Mouse (Mus musculus) common myeloid progenitor, adult 5-6 weeks (primary cell): ENCODE results near the gene Dip2c. TPM values are rescaled to one million over a fixed set of nuclear protein-coding genes. Genes with fewer than 3 reads are reported as not detected.

ENCODE experiments used
- ATAC-seq: replicated peaks from 2 replicates; pipeline ENCODE4 v1.8.0; 2016; ENCODE audit warnings: low read depth, mild to moderate bottlenecking, moderate TSS enrichment, inconsistent platforms; ENCODE audit not compliant: poor library complexity, severe bottlenecking
- total RNA-seq: library from RNA; stranded (forward); fragments of 200-1000, 187-1606 nt; gene quantifications from 2 replicates; pipeline ENCODE4 v1.2.3, GENCODE M21; 2017

Gene Dip2c
- total RNA-seq, 1 experiment from 2014 or later, result 4.9 TPM

DNA sequence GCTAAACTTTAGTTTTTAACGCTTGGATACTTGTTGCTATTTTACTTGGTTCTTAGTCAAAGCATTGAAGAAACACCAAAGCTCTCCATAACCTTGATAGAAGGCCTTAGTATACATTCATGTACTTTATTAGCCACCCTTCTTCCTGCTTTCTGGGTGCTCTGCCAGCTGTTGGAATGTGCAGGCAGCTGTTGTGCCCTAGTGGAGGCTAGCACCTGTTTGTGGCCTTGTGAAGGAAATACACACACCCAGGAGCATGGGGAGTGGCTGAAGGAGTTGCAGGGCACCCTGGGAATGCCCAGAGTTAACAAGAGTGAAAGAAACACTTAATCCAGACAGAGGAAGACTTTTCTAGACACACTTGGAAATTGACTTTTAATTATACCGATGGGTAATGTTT lies 43.4 kb downstream of the Dip2c start:
- no peak for ATAC-seq

DNA sequence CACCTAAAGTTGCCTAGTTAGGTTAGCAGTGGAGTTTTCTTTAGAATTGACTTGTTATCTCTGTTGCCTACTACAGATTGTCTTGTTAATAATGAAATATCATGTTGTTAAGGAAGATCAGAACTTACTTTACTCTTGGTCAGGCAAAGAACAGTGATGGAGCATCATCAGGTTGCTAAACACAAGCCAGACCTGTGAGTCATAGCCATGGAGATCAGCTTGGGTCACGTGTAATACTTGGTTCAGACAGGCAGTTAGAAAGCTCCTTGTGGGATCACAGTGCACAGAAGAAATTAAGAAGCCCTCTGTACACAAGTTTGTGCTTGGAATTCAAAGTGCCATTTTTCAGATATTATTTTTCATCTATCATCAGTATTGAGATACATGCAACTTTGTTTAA lies 48.9 kb downstream of the Dip2c start:
- ATAC-seq, result no peak

DNA sequence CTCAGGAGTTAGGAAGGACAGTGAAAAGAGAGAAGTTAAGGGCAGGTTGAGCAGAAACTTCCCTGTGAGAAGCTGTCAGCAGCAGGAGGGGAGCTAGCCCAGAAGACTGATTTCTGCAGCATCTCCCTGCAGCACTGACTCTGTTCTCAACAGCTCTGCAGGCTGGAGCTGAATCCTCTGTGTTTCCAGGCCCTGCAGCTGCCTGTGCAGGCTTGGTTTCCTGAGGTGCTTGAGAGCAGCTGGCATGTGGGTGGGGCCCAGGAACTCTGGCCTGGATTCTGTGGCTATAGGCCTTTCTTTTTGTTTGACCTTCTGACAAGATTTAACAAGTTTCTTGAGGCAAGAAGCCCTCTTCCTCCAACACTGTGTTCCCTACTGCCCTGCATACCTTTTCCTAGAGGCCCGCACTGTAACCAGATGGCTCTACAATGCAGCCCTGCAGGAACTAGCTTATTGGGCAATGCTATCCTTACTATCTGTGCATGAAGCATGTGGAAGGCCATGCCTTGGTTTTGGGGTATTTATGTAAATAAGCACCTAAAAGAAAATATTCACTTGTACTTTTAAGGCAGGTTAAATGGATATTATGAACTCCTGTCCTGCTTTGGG lies 53.1 kb downstream of the Dip2c start:
- no peak for ATAC-seq

DNA sequence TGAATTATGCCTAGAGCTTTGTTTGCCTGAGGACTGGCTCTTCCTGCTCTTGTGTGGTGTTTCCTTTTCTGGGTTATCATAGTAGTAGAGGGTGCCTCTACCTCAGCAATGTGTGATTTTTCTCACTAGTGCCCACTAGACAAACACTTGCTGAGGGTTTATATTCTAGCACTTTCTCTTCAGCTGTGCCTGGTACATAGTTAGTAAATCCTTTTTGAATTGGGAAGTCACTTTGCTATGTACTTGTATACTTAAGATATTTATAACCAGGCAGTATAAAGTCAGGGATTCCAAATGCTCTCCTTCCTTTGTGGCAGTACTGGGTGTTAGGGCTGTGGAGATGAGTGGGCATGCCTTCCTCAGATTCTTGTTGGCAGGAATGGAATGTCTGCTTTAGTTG lies 56.9 kb downstream of the Dip2c start:
- ATAC-seq, result no peak

DNA sequence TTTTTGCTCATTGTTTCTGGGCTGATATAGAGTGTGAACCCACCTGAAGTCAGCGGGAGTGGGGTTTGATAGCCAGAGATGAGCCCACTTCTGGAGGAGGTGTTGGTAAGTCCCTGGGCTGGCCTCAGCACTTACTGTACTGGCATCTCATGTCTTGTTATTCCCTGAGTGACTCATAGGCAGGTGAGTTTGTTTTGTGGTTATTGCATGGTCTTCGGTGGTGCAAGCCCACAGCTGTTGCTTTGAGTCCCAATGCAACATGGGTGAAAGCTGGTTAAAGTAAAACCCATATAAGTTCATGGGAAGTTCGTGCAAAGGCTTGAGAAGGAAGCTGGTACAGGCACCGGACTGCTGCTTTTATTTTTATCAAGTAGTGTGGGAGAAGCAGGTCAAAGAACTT lies 64.0 kb downstream of the Dip2c start:
- ATAC-seq, result no peak

DNA sequence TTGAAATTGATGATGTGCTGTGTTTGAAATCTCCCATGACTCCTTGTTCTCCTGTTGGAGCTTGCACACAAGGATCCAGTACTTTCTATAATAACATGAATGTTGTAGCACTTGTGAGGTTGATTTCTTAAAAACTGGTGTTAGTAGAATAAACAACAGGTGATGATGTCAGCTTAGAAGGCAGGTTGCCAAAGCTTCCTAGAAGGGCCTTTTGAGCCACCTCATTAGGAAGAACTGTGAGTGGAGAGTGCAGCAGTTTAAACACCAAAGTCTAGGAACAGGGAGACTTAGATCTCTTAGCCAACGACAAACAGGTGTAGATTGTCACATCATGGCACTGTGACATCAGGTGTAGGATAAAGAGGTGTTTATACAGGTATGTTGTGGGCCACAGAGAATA lies 66.4 kb downstream of the Dip2c start:
- ATAC-seq, result no peak

DNA sequence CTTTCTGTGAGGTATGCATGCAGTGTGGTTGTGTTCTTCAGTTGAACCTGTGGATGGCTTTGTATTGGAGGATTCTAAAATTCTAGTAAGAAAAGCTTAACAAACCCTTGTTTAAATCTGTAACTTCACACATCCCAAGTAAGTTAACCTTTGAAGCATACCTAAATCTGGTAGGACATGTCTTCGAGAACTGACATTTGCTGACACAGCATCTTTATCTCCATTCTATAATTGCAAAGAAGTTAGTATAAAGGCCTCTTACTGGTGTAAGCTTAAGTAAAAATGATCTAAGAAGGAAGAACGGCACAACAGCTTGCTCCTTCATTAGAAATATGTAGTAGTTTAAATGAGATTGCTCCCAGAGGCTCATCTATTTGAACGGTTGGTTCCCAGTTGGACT lies 71.1 kb downstream of the Dip2c start:
- no peak for ATAC-seq

DNA sequence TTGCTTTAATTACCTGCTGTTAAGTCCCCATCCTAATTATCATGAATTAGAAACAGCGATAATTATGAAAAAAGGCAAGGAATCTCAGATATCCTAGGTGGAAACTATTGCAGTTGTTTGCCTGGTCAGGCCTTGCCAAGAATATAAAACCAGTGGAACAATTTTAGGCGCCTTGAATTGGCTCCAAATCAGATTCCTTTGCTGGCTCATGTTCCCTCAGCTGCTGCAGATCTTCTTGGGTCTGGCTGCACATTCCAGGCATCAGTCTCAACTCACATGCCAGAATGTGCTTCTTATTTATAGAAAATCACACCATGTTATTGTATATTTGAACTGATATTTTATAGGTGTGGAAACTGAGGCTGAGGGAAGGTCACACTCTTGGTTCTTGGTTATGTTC lies 74.3 kb downstream of the Dip2c start:
- ATAC-seq, result no peak

DNA sequence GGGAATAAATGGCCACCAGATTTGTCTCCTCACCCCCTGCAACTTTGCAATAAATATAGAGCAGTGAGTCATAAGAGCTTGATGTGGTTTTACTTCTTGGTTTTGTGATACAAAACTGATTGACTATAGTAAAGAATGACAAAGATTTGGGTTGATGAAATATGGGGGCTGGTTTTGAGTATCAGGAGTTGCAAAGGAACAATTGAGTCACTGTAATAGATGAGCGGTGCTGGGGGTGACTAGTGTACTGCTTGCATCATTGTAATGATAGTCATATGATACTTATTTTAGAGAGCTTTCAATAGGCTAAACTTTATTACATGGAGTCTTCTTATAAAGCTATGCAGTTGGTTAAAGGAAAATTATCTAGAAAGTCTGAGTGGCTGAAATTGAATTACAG lies 77.6 kb downstream of the Dip2c start:
- ATAC-seq, result no peak

DNA sequence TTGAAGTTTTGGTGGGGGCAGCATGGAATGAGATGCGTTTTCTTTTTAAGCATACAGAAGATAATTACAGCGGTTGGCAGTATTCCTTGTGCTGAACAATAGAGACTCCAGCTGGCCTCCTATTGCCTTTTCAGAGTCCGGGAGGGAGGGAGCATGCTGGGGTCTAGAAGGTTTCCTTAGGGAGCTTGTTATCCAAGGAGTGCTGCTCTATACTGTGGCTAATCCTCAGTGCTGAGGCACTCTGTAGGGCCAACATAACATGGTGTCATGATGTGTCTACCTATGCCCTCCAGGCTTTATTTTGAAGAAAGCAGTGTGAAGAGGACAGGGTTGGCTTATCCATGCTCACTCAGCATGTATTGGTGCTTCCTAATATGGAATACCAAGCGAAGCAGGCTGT lies 79.0 kb downstream of the Dip2c start:
- no peak for ATAC-seq

DNA sequence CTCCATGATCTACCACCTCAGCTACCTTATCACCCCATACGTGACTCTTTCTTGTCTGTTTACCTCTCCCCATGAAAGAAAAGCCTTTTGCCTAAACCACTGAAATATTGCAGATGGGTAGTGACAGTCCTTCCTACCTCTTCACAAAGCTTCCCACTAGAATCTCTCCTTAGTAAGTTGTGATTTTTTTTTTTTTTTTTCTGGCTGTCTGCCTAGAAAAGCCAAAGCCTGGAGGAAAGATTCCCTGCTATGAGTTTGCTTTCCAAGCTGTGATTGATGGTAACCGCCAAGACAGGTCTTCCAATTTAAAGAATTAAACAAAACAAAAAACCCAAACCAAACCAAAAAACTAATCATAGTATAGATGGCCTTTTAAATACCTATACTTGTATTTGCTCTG lies 85.1 kb downstream of the Dip2c start:
- ATAC-seq, result no peak

DNA sequence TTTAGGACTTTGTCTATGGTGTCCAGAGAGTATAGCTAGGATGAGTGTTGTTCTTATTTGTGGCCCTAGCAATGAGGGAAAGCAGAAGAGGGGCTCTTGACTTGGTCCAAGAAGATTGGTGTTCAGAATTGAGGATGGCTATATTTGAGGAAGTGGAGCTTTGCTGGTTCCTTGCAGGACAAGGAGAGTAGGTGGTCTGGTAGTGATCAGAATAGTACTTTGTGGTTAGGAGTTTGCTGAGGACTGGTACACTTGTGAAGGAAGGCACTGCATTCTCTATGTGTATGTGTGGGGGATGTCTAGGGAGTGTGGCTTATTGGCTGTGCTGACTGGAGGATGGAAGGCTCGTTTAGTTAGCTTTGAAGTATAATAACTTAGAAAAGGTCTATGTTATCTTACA lies 95.1 kb downstream of the Dip2c start:
- peak; percentile 47; the same call in 1 of the 2 replicates for ATAC-seq

DNA sequence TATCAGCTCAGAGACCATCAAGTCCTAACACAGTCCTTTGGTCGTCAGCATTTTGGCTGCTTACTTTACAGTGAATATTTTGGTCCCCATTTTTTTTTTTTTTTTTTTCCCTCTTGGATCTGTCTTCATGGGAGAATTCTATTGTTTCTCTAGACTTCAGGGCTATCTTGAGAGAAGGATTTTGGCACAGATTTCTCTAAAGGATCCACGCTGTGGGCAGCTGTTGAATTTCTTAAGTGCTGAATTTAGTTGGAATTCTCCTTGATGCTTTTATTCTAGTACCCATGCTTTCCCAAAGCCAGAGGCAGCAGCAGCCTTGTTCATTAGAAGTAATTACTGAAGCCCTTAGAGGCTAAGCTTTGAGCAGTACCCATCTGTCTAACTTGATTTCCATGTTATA lies 100.8 kb downstream of the Dip2c start:
- no peak for ATAC-seq

DNA sequence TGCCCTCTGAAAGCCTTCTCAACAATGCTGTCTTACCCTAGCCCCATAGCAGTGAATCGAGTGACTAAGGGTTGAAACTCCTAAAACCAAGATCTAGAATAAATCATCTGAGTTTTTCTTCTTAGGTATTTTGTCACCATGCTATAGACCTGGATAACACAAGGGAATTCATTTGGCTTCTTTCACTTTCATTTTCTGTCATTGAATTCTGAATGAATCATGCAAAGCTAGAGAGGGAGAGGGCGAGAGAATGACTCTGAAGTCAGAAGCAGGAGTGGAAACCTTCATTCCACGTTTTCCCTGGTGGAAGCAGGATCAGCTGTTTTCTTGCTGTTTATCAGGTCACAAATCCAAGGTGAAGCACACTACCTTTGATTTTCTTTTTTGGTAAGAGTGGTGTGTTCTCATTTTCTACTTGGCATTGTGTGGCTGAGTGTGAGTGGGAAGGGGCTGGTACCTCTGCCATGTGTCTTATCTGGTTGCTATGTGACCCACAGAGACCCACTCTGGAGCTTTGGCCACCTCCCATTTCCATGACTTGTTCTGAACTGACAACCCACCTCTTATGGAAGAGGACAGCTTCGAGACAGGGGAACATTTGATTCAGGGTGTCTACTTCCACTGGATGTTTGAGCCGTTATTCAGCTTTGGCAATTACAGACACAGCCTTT lies 104.5 kb downstream of the Dip2c start:
- ATAC-seq, result peak; percentile 54; the same call in 1 of the 2 replicates

DNA sequence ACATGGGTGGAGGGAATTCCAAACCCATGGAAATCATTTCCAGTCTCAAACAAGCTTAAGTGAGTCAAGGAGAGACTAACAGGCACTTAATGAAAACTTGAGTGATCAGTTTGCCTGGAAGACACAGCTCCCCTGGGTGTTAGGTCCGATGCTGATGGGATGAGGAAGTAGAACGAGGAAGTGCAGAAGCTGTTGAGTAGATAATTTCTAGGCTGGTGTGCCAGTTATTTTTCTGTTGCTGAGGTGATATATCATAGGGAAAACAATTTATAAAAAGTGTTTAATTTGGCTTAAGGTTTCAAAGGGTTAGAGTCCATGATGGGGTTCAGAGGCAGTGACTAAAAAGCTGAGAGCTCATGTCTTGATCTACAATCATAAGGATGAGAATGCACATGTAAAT lies 111.7 kb downstream of the Dip2c start:
- ATAC-seq, result 0 out of 2 replicates have a peak, but pooled peaks have one; percentile 50

DNA sequence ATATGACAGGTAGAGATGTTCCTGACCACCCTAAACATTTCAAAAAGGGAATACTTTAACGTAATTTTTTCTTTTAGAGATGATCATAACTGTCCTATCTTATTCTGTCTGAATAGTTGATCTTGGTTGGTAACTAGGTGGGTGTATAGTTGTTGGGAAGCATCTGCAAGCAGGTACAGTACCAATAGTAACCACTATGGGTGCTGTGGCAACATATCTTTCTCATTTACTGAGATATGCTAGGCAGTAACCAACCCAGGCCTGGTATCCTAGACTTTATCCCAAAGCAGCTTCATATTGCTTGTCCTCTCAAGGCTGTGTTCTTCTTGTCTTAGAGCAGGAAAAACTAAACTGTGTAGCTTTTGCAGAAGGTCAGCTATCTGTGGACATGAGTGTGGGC lies 113.0 kb downstream of the Dip2c start:
- ATAC-seq, result no peak

DNA sequence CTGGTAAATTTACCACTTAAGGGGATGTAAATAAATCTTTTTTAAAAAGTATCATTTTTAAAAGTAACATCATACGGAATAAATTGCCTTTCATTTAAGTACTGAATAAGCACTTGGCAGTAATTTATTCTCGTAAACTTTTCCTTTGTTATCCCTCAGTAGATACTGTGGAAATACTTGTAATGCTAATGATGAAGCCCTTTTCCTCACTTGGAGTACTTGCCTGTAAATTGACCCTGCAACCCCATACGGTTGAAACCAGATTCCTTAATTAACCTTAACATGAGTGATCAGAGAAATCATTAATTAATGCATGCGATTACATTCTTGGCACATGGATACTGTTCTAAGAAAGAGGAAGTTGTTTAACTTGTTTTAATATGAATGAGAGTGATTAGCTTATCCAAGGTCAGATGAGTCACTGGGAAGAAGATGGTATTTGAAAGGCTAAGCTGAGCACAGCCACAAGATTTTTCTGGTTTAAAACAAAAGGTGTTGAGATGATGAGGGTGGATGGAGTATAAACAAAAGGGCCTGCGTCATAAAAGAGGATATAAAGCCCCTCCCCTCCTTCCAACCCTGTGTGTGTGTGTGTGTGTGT lies 114.0 kb downstream of the Dip2c start:
- no peak for ATAC-seq

DNA sequence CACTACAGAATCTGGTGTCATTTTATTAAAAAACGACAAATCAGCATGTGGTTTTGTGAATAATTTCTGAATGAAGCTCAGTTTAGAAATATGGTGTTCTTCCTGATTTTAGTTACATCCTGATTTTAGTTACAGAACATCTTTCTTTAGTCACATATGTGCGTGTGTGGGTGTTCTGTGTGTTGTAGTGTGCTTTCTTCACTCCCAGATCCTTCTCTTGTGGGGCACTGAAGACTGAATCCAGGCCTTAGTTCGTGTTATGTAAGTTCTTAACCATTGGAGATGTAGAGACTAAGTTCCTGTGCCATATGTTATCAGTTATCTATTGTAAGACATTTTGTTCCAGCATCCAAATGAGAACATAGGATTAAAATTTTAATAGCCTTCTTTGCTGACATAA lies 117.1 kb downstream of the Dip2c start:
- ATAC-seq, result no peak

DNA sequence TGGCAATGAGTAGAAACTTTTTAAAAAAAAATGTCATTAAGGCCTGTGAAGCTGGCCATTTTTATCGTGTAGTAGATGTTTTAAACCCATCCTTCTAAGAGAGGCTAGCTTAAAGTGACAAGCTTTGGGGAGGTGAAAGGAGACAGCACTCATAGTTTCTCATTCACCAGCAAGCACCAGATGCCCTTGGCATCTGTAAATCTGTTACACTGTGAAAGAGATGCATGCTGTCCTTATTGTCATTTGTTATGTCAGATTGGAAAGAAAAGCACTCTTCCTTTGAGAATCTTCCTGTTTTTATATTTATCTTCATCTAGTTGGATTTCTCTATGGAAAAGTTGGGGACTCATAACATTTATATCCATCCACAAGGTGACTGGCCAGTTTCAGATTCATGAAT lies 119.0 kb downstream of the Dip2c start:
- ATAC-seq, result no peak

DNA sequence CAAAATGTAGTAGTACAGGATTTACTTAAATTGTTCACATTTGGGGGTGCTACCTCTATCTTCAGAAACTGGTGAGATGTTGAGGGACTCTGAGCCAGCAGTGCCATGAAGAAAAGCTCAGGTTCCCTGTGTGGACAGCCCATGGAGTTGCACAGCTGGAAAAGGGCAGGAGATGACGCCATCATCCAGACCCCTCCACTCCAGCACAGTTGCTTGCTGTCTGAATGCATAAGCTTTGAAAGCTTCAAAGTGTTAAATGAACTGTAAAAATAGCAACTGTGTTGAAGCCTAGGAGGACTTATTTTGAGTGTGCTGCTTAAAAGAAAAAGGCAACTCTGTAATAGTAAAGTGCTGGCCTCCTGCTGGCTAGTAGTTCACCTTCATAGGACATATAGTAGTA lies 122.5 kb downstream of the Dip2c start:
- ATAC-seq, result no peak

DNA sequence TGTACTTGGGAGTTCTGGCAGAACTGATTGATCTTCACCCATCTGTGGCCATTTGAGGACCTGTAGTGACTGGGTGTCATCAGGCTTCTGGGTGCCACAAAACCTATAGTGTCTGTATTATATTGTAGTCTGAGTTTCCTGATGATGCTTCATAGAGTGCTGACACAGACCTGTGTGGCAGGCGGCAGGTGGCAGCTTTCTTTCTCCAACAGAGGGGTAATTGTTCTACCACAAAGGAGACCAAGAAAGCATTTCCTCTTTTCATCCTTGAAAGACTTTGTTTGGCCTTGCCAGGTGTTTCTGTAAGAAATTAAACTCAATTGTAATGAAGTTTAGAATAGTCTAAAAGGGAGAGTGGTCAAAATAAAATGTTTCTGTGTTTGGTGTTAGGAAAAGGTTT lies 129.1 kb downstream of the Dip2c start:
- ATAC-seq, result no peak

DNA sequence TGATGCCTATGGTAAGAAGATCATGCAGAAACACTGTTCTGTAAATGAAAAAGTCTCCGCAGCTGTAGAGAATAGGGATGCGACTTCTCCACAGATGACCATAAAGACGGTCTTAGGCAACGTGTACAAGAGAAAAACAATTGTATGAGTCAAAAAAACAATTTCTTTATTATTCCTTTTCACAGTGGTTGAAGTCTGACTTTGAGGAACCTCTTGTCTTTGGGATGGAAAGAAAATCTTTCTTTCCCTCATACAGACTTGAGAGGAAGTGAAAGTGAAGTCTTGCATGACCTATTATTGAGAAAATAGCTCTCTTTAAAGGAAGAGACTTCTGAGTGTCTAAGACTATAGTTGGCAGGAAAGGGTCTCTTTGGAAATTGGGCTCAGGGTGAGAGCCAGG lies 132.7 kb downstream of the Dip2c start:
- ATAC-seq, result peak; percentile 87
